ENCODE assay signal across 10 mouse cellular contexts in genomic region chr12:73617652-73618051, GRCm38 (mm10). TPM values are rescaled to one million over a fixed set of nuclear protein-coding genes. Genes with fewer than 3 reads are reported as not detected.
DNase-seq lines count a peak whose midpoint lies in the region; ATAC-seq lines count a peak whose summit lies in the region.
"Had no signal": no experiment of that assay in that cellular context is flagged by ENCODE, and none has a peak within 500 bp of the region (broad histone marks: within the 10 kb centered on the region; RNA-seq: fewer than 3 reads in every experiment).

No protein-coding gene starts in this region.

- WGBS in embryonic facial prominence, embryonic 15.5 days = 46% methylated on average over 10 of the region's 10 CpGs
- 44% methylated on average over 10 of the region's 10 CpGs for WGBS in hindbrain, embryonic 13.5 days

- H3K27me3 ChIP-seq in embryonic facial prominence, embryonic 15.5 days = no peaks in the 10 kb centered on the region
- no peaks in the 10 kb centered on the region for H3K27me3 ChIP-seq in hindbrain, embryonic 13.5 days
- H3K27me3 ChIP-seq: hindbrain, embryonic 15.5 days had no signal

- no peak overlapping the region for H3K4me2 ChIP-seq in embryonic facial prominence, embryonic 15.5 days (replicated peaks)
- no peak overlapping the region for H3K4me2 ChIP-seq in hindbrain, embryonic 13.5 days
- H3K4me2 ChIP-seq: hindbrain, embryonic 15.5 days had no signal

- DNase-seq in CD4-positive, CD25-positive, alpha-beta regulatory T cell, adult 2 months (ENCODE audit: low read depth, low spot score) = peak; percentile 45
- DNase-seq in kidney, adult 11 months = peak; percentile 74
- peak; percentile 74 for DNase-seq in lung, postnatal 14 days
- no peak for DNase-seq in spleen, postnatal 4 days (ENCODE audit: low spot score in 2 of 2)

- H3K4me1 ChIP-seq in embryonic facial prominence, embryonic 15.5 days = peaks cover 9% of the 10 kb centered on the region; the same call in 1 of the 2 replicates
- H3K4me1 ChIP-seq in hindbrain, embryonic 13.5 days (replicated peaks) = no peaks in the 10 kb centered on the region
- H3K4me1 ChIP-seq: hindbrain, embryonic 15.5 days had no signal

- no peaks in the 10 kb centered on the region for H3K9me3 ChIP-seq in embryonic facial prominence, embryonic 15.5 days (replicated peaks)
- H3K9me3 ChIP-seq in hindbrain, embryonic 13.5 days = peaks cover 4% of the 10 kb centered on the region; the same call in 1 of the 2 replicates
- H3K9me3 ChIP-seq: hindbrain, embryonic 15.5 days had no signal

- no peaks in the 10 kb centered on the region for H3K36me3 ChIP-seq in embryonic facial prominence, embryonic 15.5 days
- no peaks in the 10 kb centered on the region for H3K36me3 ChIP-seq in hindbrain, embryonic 13.5 days
- H3K36me3 ChIP-seq: hindbrain, embryonic 15.5 days had no signal

- H3K27ac ChIP-seq in embryonic facial prominence, embryonic 15.5 days (replicated peaks) = 0 out of 2 replicates have a peak overlapping the region, but pooled peaks have one; percentile 11
- H3K27ac ChIP-seq in hindbrain, embryonic 13.5 days = no peak overlapping the region
- H3K27ac ChIP-seq: hindbrain, embryonic 15.5 days had no signal

- ATAC-seq in embryonic facial prominence, embryonic 15.5 days (ENCODE audit: insufficient number of reproducible peaks, low FRiP score, low TSS enrichment, low read depth) = peak; percentile 72
- ATAC-seq in monocyte, adult 5-6 weeks (replicated peaks; ENCODE audit: insufficient number of reproducible peaks, low FRiP score, low TSS enrichment, poor library complexity, severe bottlenecking) = no peak
- no peak for ATAC-seq in hindbrain, embryonic 13.5 days (ENCODE audit: low FRiP score)
- ATAC-seq in megakaryocyte-erythroid progenitor cell, adult 5-6 weeks (replicated peaks; ENCODE audit: low FRiP score, low TSS enrichment, poor library complexity, severe bottlenecking) = no peak

- no peak overlapping the region for H3K9ac ChIP-seq in embryonic facial prominence, embryonic 15.5 days
- H3K9ac ChIP-seq in hindbrain, embryonic 13.5 days = no peak overlapping the region
- H3K9ac ChIP-seq: hindbrain, embryonic 15.5 days had no signal

- H3K4me3 ChIP-seq in embryonic facial prominence, embryonic 15.5 days (replicated peaks) = no peak overlapping the region
- no peak overlapping the region for H3K4me3 ChIP-seq in hindbrain, embryonic 13.5 days
- H3K4me3 ChIP-seq: hindbrain, embryonic 15.5 days had no signal

RNA-seq across cellular contexts. Expression of gene Prkch, which starts 33.1 kb away (rescaled TPM):
- polyA plus RNA-seq in embryonic facial prominence, embryonic 15.5 days (2015; fragmentation: Nextera tagmentation; extraction: Ambion mirVana) = 20.0 and 21.0 TPM in 2 replicates
- total RNA-seq in monocyte, adult 5-6 weeks (2017) = 140 to 209 TPM (median 154 TPM) in 3 replicates
- polyA plus RNA-seq in hindbrain, embryonic 13.5 days (2015; fragmentation: Nextera tagmentation; extraction: Ambion mirVana) = 5.6 and 6.5 TPM in 2 replicates
- 21.7 and 24.5 TPM in 2 replicates for total RNA-seq in megakaryocyte-erythroid progenitor cell, adult 5-6 weeks (2014; fragmentation: Nextera tagmentation)
- total RNA-seq in megakaryocyte-erythroid progenitor cell, adult 5-6 weeks (2017) = 22.9 and 24.9 TPM in 2 replicates
- total RNA-seq: MEL had no signal

Comparison
In these comparisons a context has a peak if more than half of its experiments do, and no peak if none do; other contexts are left out.
1. DNase-seq: peak in CD4-positive, CD25-positive, alpha-beta regulatory T cell, adult 2 months (single experiment), kidney, adult 11 months (single experiment) and lung, postnatal 14 days (single experiment); none in spleen, postnatal 4 days (0 of 2).